29 mouse cellular contexts compared by ENCODE assay signal in the genomic region with DNA sequence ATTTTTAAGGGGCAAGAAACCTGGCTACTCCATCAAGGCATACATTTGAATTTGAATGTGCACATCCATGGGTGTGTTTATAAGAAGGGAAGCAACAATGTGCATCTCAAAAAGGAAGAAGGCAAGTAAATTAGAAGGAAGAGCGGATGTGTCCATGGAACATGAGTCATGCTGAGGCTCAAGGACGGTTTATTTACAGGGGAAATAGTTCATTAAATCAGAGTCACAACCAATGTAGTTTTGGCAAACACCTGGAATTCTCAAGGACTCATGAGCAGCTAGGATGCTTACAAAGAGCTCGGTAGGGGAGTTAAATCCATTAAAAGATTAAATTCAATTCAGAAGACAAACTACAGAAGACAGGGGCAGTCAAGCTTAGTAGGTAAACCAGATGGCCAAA.
"Had no signal": no experiment of that assay in that cellular context is flagged by ENCODE, and none has a peak within 500 bp of the region (broad histone marks: within the 10 kb centered on the region; RNA-seq: fewer than 3 reads in every experiment).

No protein-coding gene starts in this region.

- H3K4me1 ChIP-seq: heart, embryonic 15.5 days; intestine, embryonic 15.5 days; liver, embryonic 13.5 days had no signal

- H3K27ac ChIP-seq: heart, adult 2 months; heart, embryonic 13.5 days; heart, embryonic 15.5 days; hindbrain, embryonic 10.5 days; hindbrain, embryonic 12.5 days; hindbrain, embryonic 14.5 days; intestine, embryonic 15.5 days; kidney, embryonic 15.5 days; kidney, postnatal 0 days; layer of hippocampus, adult 2 months; left cerebral cortex, adult 2 months; limb, embryonic 10.5 days; limb, embryonic 12.5 days; liver, embryonic 13.5 days; liver, embryonic 15.5 days had no signal

- H3K27me3 ChIP-seq: heart, embryonic 13.5 days; heart, embryonic 15.5 days; hindbrain, embryonic 12.5 days; intestine, embryonic 15.5 days; kidney, embryonic 15.5 days; limb, embryonic 12.5 days; liver, embryonic 13.5 days; liver, embryonic 15.5 days had no signal

- ATAC-seq: hindbrain, embryonic 16.5 days; inflammation-experienced regulatory T-cells, adult 6 months; intestine, embryonic 15.5 days; liver, postnatal 0 days had no signal

- H3K9ac ChIP-seq: heart, embryonic 13.5 days; heart, embryonic 15.5 days; hindbrain, embryonic 12.5 days; hindbrain, embryonic 14.5 days; intestine, embryonic 15.5 days; kidney, embryonic 15.5 days; limb, embryonic 12.5 days; liver, embryonic 13.5 days; liver, embryonic 15.5 days; liver, postnatal 0 days had no signal

- H3K4me3 ChIP-seq: heart, adult 2 months; heart, embryonic 13.5 days; heart, embryonic 15.5 days; hindbrain, embryonic 10.5 days; hindbrain, embryonic 12.5 days; intestine, embryonic 15.5 days; kidney, embryonic 15.5 days; layer of hippocampus, adult 2 months; left cerebral cortex, adult 2 months; limb, embryonic 10.5 days; limb, embryonic 12.5 days; liver, embryonic 13.5 days; liver, embryonic 15.5 days had no signal

- H3K9me3 ChIP-seq: heart, embryonic 13.5 days; heart, embryonic 15.5 days; hindbrain, embryonic 10.5 days; hindbrain, embryonic 12.5 days; intestine, embryonic 15.5 days; kidney, embryonic 15.5 days; limb, embryonic 10.5 days; limb, embryonic 12.5 days; liver, embryonic 13.5 days; liver, embryonic 15.5 days had no signal

- H3K4me2 ChIP-seq: heart, embryonic 11.5 days; heart, embryonic 13.5 days; heart, embryonic 15.5 days; hindbrain, embryonic 12.5 days; hindbrain, embryonic 14.5 days; intestine, embryonic 15.5 days; kidney, embryonic 15.5 days; limb, embryonic 12.5 days; liver, embryonic 11.5 days; liver, embryonic 13.5 days; liver, embryonic 15.5 days had no signal

- DNase-seq: gastrocnemius, postnatal 14 days; gastrocnemius, postnatal 36 days; heart, adult 11 months; heart, adult 2 months; heart, postnatal 4 days; kidney, adult 18-20 months; kidney, adult 9 months; kidney, postnatal 14 days; kidney, postnatal 36 days; liver; liver, embryonic 13.5 days; liver, postnatal 0 days had no signal

- H3K36me3 ChIP-seq: heart, embryonic 13.5 days; heart, embryonic 15.5 days; hindbrain, embryonic 10.5 days; hindbrain, embryonic 12.5 days; intestine, embryonic 15.5 days; kidney, embryonic 15.5 days; limb, embryonic 10.5 days; limb, embryonic 12.5 days; liver, embryonic 13.5 days; liver, embryonic 15.5 days had no signal
